Mouse (Mus musculus) ES-E14 (cell line): Measurements from ENCODE around the gene Map3k5.
"Not testable (repeated sequence)": the region's sequence is repeated elsewhere in the genome, so short reads cannot be mapped to it uniquely, and the experiment has no call there.

ENCODE experiments used
- CHD2 ChIP-seq: IDR thresholded peaks from 2 replicates; pipeline ENCODE4 v1.6.1; 2014; ENCODE audit warnings: mild to moderate bottlenecking, low read depth, low read length, inconsistent platforms
- HCFC1 ChIP-seq: IDR thresholded peaks from 2 replicates; pipeline ENCODE4 v1.6.1; 2012; ENCODE audit warnings: low read length, inconsistent platforms, borderline replicate concordance; ENCODE audit not compliant: insufficient read depth
- MAFK ChIP-seq: IDR thresholded peaks from 2 replicates; pipeline ENCODE4 v1.6.1; 2014; ENCODE audit warnings: mild to moderate bottlenecking, low read depth, low read length, inconsistent platforms; ENCODE audit not compliant: insufficient read depth
- ZC3H11A ChIP-seq: IDR thresholded peaks from 2 replicates; pipeline ENCODE4 v1.6.1; 2012; ENCODE audit warnings: low read depth, mild to moderate bottlenecking, inconsistent platforms, low read length, borderline replicate concordance
- ZNF384 ChIP-seq: IDR thresholded peaks from 2 replicates; pipeline ENCODE4 v1.6.1; 2012; ENCODE audit warnings: low read depth, low read length, inconsistent platforms

DNA sequence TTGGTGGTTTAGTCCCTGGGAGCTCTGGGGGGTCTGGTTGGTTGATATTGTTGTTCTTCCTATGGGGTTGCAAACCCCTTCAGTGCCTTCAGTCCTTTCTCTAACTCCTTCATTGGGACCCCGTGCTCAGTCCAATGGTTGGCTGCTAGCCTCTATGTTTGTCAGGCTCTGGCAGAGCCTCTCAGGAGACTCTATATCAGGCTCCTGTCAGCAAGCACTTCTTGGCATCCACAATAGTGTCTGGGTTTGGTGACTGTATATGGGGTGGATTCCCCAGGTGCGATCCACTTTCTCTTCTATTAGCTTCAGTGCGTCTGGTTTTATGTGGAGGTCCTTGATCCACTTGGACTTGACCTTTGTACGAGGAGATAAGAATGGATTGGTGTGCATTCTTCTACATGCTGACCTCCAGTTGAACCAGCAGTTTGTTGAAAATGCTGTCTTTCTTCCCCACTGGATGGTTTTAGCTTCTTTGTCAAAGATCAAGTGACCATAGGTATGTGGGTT lies 7.8 kb upstream of the Map3k5 start:
- not testable (repeated sequence) for TF ChIP-seq HCFC1, ZNF384, ZC3H11A, CHD2, MAFK
